Mouse (Mus musculus) B cell, adult 67 days (primary cell): ENCODE results near the gene Gm4792. TPM values are rescaled to one million over a fixed set of nuclear protein-coding genes. Genes with fewer than 3 reads are reported as not detected.

Experiments used
- total RNA-seq, 2 experiments: library from RNA; stranded (reverse); gene quantifications; 4 replicates each; pipeline ENCODE4 v1.2.4; 2023

The Gm4792 gene
- not detected for total RNA-seq

DNA sequence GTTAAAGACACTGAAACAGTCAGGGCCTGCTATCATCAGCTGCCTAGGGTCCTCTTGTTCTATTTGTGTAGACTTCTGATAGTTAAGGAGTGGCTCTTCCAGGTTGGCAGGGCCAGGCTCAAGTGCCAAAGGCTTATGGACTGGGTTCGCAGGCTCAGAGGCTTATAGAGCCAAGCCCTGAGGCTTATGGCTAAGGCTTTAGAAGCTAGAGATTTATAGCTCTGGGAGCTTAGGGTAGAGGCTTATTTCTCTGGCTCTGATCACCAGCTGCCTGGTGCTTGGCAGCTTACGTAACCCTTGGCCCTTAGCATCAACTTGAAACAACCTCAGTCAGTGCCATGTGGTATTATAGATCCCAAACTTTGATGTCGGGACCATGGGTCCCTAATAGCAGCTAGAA lies at the start of gene Gm4792:
Gene Gm4792, minus strand, starts transcription at position 233 of the 400 bp plus-strand sequence.

DNA sequence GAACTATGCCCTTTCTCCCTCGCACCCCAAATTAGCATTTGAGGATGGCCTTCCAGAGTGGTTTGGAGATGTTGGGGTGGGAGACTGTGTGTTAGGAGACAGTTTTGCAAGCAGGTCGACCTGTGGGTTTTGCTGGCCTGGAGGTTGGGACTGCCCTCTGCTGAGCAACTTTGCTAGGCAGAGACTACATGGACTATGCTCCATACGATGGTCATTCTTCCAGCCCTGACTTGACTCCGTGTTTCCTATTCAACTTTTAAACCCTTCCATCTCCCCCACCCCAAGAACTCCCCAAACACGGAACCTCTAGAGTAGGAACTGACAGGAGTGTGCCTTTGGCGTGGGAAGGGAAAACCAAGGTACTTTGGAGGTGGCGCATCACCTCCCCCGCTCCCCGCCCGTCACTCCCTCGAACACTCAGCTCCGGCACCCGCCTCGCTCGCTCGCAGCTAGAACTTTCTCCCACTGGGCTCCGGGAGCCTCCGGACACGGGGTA lies 13.1 kb upstream of the Gm4792 start, which contains the start of gene Tmcc3:
Gene Tmcc3, plus strand, starts transcription at position 439 of the 496 bp plus-strand sequence.

Other genes starting within 250 kb of the Gm4792 start
- 1 to 10 TPM; 6.0 to 7.3 TPM for gene Nr2c1, start 150.7 kb downstream of the Gm4792 start, total RNA-seq
- gene Ndufa12, start 100.0 kb downstream of the Gm4792 start, total RNA-seq: 10 to 100 TPM; 55.7 to 64.3 TPM
- 10 to 100 TPM; 19.6 to 23.8 TPM for gene Tmcc3, start 13.2 kb upstream of the Gm4792 start, total RNA-seq